Mouse (Mus musculus): ENCODE measurements around the gene G6pc2. TPM values are rescaled to one million over a fixed set of nuclear protein-coding genes. Genes with fewer than 3 reads are reported as not detected.

The G6pc2 gene
- polyA plus RNA-seq, 1 experiment = 0.89 TPM

GRCm38 (mm10) chr2:69191059-69191458, 19.8 kb upstream of the G6pc2 start:
- no peak for DNase-seq
- no peaks in the 10 kb centered on the region for H3K4me1 ChIP-seq (ENCODE audit: control insufficient read depth, insufficient read depth, low read length)
- H3K36me3 ChIP-seq (ENCODE audit: control insufficient read depth, insufficient read depth, low read length) = no peaks in the 10 kb centered on the region
- no peak overlapping the region for H3K27ac ChIP-seq (ENCODE audit: insufficient read depth, low read depth, low read length)
- no peak for TF ChIP-seq POLR2A (IDR thresholded peaks at IDR 0.05; ENCODE audit: low read depth, low read length)
- no peak for TF ChIP-seq CTCF (conservative IDR thresholded peaks at IDR 0.05; ENCODE audit: insufficient read depth, insufficient read length, low read depth, low read length)
- WGBS = 83% methylated on average over 5 of the region's 5 CpGs
- no peak overlapping the region for H3K4me3 ChIP-seq (ENCODE audit: insufficient read depth, low read depth, low read length)
- H3K27me3 ChIP-seq (replicated peaks; ENCODE audit: control insufficient read depth, insufficient read depth, low read length) = no peaks in the 10 kb centered on the region

DNA sequence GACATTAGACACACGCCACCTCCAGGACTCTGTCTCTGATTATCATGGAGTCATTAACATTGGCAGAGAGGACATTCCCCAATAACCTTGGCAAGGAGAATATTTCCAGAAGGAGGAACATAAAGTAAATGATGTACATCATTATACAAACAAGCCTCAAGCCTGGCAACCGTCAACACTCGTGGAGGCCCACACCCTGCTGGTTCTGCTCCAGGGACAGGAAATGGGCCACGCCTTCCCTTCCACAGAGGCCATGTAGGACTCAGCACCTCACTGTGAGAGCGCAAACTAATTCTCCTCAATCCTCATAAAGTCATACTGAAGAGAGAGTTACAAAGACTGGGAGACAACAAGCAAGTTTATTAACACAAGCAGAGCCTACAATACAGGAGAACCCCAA, 17.3 kb upstream of the G6pc2 start:
- no peaks in the 10 kb centered on the region for H3K36me3 ChIP-seq (ENCODE audit: control insufficient read depth, insufficient read depth, low read length)
- 86% methylated on average over 5 of the region's 5 CpGs for WGBS
- no peak for TF ChIP-seq CTCF (conservative IDR thresholded peaks at IDR 0.05; ENCODE audit: insufficient read depth, insufficient read length, low read depth, low read length)
- H3K4me1 ChIP-seq (ENCODE audit: control insufficient read depth, insufficient read depth, low read length) = no peaks in the 10 kb centered on the region
- DNase-seq = no peak
- no peak overlapping the region for H3K27ac ChIP-seq (ENCODE audit: insufficient read depth, low read depth, low read length)
- no peak overlapping the region for H3K4me3 ChIP-seq (ENCODE audit: insufficient read depth, low read depth, low read length)
- H3K27me3 ChIP-seq (replicated peaks; ENCODE audit: control insufficient read depth, insufficient read depth, low read length) = no peaks in the 10 kb centered on the region

GRCm38 (mm10) chr2:69205185-69205584, 5.7 kb upstream of the G6pc2 start:
- TF ChIP-seq POLR2A (IDR thresholded peaks at IDR 0.05; ENCODE audit: low read depth, low read length) (no peak), CTCF (conservative IDR thresholded peaks at IDR 0.05; ENCODE audit: insufficient read depth, insufficient read length, low read depth, low read length) (no peak)
- H3K4me1 ChIP-seq (ENCODE audit: control insufficient read depth, insufficient read depth, low read length) = peaks cover 3% of the 10 kb centered on the region; the same call in 1 of the 2 replicates
- H3K36me3 ChIP-seq (ENCODE audit: control insufficient read depth, insufficient read depth, low read length) = no peaks in the 10 kb centered on the region
- no peaks in the 10 kb centered on the region for H3K27me3 ChIP-seq (replicated peaks; ENCODE audit: control insufficient read depth, insufficient read depth, low read length)
- H3K4me3 ChIP-seq (ENCODE audit: insufficient read depth, low read depth, low read length) = peak overlapping the region; percentile 61
- peak overlapping the region; percentile 41; the same call in 1 of the 2 replicates for H3K27ac ChIP-seq (ENCODE audit: insufficient read depth, low read depth, low read length)
- DNase-seq = peak; percentile 65
- WGBS = 7% methylated on average over 6 of the region's 6 CpGs

DNA sequence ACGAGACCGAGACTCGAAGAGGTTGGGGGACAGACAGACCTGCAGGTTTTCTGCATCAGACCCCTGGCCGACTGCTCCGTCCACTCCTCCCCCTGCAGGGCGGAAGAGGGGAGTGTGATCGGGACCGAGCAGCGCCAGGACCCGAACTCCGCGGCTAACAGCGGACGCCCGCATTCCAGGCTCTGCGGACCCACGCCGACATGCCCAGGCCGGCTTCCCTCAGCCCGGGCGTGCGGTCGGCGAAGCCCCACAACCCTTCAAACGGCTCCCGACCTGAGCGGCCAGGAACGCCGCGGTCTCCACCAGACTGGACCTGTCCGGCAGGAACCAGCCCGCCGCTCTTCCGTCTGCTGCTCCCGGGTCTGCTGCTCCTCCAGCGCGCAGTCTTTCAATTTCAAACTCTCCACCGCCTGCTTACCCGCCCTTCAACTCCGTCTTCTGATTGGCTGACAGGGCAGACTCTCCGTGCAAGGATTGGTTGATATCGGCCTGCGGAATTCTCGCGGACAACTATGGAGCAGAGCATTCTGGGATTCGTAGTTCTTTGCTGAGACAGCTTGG, 5.0 kb upstream of the G6pc2 start, which contains the start of gene Spc25:
TSS of gene Spc25 (minus strand) at position 404 of the 561 bp plus-strand sequence.
- DNase-seq = peak; percentile 98
- TF ChIP-seq CTCF (conservative IDR thresholded peaks at IDR 0.05; ENCODE audit: insufficient read depth, insufficient read length, low read depth, low read length) (0 out of 2 replicates have a peak, but pooled peaks have one; percentile 10), POLR2A (IDR thresholded peaks at IDR 0.05; ENCODE audit: low read depth, low read length) (no peak)
- Histone ChIP-seq H3K27ac (ENCODE audit: insufficient read depth, low read depth, low read length) (peak within 1 kb of the TSS; percentile 41), H3K4me3 (ENCODE audit: insufficient read depth, low read depth, low read length) (peak within 1 kb of the TSS; percentile 61), H3K27me3 (replicated peaks; ENCODE audit: control insufficient read depth, insufficient read depth, low read length) (no peaks in the 10 kb centered on the region), H3K36me3 (ENCODE audit: control insufficient read depth, insufficient read depth, low read length) (no peaks in the 10 kb centered on the region), H3K4me1 (ENCODE audit: control insufficient read depth, insufficient read depth, low read length) (peaks cover 3% of the 10 kb centered on the region; the same call in 1 of the 2 replicates)
- WGBS = under 1% methylated on average over 46 of the region's 46 CpGs

DNA sequence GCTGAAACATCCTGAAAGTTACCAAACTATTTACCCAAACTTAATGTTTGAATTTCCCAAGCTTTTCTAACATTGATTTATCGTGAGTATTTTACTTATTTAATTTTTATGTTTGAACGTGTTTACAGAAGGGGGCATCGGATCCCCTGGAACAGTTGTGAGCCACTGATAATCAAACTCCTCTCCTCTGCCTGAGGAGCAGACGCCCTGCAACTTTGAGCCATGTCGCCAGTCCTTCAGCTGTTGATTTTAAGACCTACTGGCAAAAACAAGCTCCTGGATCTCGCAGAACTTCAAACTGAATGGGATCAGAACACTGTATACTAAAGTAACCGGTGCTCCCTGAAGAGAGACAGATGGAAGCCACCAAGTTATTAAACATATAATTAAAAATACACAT, 4.3 kb upstream of the G6pc2 start:
- peak; percentile 5 for DNase-seq
- H3K36me3 ChIP-seq (ENCODE audit: control insufficient read depth, insufficient read depth, low read length) = no peaks in the 10 kb centered on the region
- TF ChIP-seq CTCF (conservative IDR thresholded peaks at IDR 0.05; ENCODE audit: insufficient read depth, insufficient read length, low read depth, low read length) = no peak
- no peak for TF ChIP-seq POLR2A (IDR thresholded peaks at IDR 0.05; ENCODE audit: low read depth, low read length)
- H3K4me1 ChIP-seq (ENCODE audit: control insufficient read depth, insufficient read depth, low read length) = peaks cover 3% of the 10 kb centered on the region; the same call in 1 of the 2 replicates
- no peak overlapping the region for H3K27ac ChIP-seq (ENCODE audit: insufficient read depth, low read depth, low read length)
- no peak overlapping the region for H3K4me3 ChIP-seq (ENCODE audit: insufficient read depth, low read depth, low read length)
- 19% methylated on average over 7 of the region's 7 CpGs for WGBS
- no peaks in the 10 kb centered on the region for H3K27me3 ChIP-seq (replicated peaks; ENCODE audit: control insufficient read depth, insufficient read depth, low read length)

DNA sequence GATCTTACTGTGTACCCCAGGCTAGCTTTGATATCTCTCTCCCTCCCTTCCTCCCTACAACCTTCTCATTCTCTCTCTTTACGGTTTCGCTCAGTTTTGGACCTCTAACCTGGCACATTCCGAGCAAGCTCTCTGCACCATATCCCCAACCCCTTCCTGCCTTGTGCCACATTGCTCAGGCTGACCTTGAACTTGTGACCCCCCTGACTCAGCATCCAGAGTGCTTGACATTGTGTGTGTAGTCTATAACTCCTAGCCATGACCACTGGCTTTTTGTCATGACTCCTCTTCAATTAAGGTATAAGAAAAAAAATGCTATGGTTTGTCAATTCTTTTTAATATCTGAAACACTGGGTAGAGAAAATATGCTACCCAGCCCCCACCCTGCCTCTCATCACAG, 1.2 kb upstream of the G6pc2 start:
- Histone ChIP-seq H3K4me1 (ENCODE audit: control insufficient read depth, insufficient read depth, low read length) (peaks cover 3% of the 10 kb centered on the region; the same call in 1 of the 2 replicates), H3K36me3 (ENCODE audit: control insufficient read depth, insufficient read depth, low read length) (no peaks in the 10 kb centered on the region), H3K4me3 (ENCODE audit: insufficient read depth, low read depth, low read length) (no peak overlapping the region), H3K27ac (ENCODE audit: insufficient read depth, low read depth, low read length) (no peak overlapping the region), H3K27me3 (replicated peaks; ENCODE audit: control insufficient read depth, insufficient read depth, low read length) (no peaks in the 10 kb centered on the region)
- DNase-seq = no peak
- WGBS = 76% methylated on average over 3 of the region's 3 CpGs
- TF ChIP-seq CTCF (conservative IDR thresholded peaks at IDR 0.05; ENCODE audit: insufficient read depth, insufficient read length, low read depth, low read length) (no peak), POLR2A (IDR thresholded peaks at IDR 0.05; ENCODE audit: low read depth, low read length) (no peak)

GRCm38 (mm10) chr2:69212652-69213051, 1.8 kb downstream of the G6pc2 start:
- DNase-seq = no peak
- no peak overlapping the region for H3K27ac ChIP-seq (ENCODE audit: insufficient read depth, low read depth, low read length)
- H3K27me3 ChIP-seq (replicated peaks; ENCODE audit: control insufficient read depth, insufficient read depth, low read length) = no peaks in the 10 kb centered on the region
- H3K36me3 ChIP-seq (ENCODE audit: control insufficient read depth, insufficient read depth, low read length) = no peaks in the 10 kb centered on the region
- TF ChIP-seq POLR2A (IDR thresholded peaks at IDR 0.05; ENCODE audit: low read depth, low read length) = no peak
- 74% methylated on average over 10 of the region's 10 CpGs for WGBS
- no peak overlapping the region for H3K4me3 ChIP-seq (ENCODE audit: insufficient read depth, low read depth, low read length)
- H3K4me1 ChIP-seq (ENCODE audit: control insufficient read depth, insufficient read depth, low read length) = no peaks in the 10 kb centered on the region
